Mouse (Mus musculus) layer of hippocampus, postnatal 14 days (tissue): Measurements from ENCODE around the gene Ak9. TPM values are rescaled to one million over a fixed set of nuclear protein-coding genes. Genes with fewer than 3 reads are reported as not detected.

Source experiments
- DNase-seq, 2 experiments: peaks; one replicate each; pipeline ENCODE4 v3.0.0; 2021 to 2022; ENCODE audit warnings: low spot score in 2 of 2, mixed read lengths in 1 of 2
- long read RNA-seq, 2 experiments: library from polyadenylated mRNA; stranded (forward); transcript quantifications; one replicate each; pipeline ENCODE4 v2.0.0; 2021
- total RNA-seq, 2 experiments: library from RNA; stranded (reverse); gene quantifications; 2 replicates each; pipeline ENCODE4 v1.2.3; 2021

Ak9 gene
- under 1 TPM; 0.45 to 0.67 TPM for total RNA-seq
- long read RNA-seq, experiment 1, result 0 reads
- long read RNA-seq, experiment 2, partial matches to known transcripts, result 1 of 3 reads
- long read RNA-seq, experiment 2, other reads (novel, unspliced or antisense), result 2 of 3 reads

GRCm38 (mm10) chr10:41303639-41304444 lies at the start of gene Ak9:
Ak9 (plus strand) TSS chr10:41303980.
- DNase-seq, result peak; percentile 72 to 84

DNA sequence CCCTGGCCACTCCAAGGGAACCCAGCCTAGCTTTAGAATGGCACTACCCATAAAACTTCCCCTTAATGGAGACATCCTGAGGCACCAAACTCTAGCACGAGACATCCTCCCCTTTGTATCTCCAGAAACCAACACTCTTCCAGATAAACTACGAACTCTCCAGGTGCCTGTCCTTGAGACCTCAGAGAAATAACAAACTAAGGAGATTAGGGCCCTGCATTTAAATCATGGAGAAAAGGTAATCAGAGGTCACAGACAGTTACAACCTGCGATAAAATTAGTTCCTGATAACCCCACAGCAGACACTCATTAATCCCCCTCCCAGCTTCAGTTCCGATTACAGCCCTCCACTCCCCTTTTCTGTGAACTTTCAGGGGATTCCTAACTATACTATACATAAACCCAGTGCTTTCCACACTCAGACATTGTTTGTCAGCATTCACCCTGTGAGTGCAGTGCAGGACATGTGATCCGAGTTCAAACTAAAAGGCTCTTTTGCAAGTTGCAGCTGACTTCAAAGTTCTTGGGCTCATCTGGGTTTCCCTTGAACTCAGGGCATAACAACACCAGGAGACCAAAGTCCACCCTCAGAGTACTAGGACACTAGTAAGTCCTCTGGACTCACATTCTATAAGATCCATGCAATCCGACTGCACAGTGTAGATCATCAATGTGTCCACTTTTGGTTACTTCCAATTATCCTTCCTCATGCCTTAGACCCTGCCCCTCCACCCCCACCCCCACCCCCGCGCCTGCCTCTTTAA lies 43.4 kb upstream of the Ak9 start:
- DNase-seq, result no peak

GRCm38 (mm10) chr10:41261218-41261617 lies 42.6 kb upstream of the Ak9 start:
- DNase-seq, result no peak

DNA sequence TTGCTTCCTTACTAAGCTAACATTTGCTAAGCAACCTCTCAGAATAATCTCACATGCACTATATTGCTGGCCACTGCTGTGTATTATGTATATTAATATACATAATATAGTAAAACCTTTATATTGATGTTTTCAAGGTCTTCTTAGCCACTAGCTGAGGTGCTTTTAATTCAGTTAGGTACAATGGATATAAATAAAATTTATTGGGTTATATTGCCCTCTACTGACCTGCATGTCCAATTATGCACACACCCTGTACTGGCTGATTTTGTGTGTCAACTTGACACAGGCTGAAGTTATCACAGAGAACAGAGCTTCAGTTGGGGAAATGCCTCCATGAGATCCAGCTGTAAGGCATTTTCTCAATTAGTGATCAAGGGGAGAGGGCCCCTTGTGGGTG lies 41.9 kb upstream of the Ak9 start:
- DNase-seq, result no peak

DNA sequence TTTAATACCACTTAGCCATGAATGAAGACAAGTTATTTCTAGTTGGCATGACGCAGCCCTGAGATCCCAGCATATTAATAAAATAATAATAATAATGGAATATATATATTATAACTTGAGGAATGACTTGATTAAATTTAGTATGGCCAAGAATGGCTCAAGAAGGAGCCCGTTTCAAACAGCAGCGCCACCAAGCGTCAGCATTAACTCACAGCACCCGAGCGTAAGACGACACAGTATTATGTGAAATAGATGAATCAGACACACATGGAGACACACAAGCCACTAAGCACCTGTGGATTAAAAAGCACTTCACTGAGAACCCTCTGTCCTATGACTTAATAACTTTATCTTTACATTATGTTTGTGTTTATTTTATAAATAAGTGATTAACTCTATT lies 31.9 kb upstream of the Ak9 start:
- peak in 1 of 2 experiments; percentile 22 for DNase-seq

GRCm38 (mm10) chr10:41274871-41275270 lies 28.9 kb upstream of the Ak9 start:
- DNase-seq, result no peak

DNA sequence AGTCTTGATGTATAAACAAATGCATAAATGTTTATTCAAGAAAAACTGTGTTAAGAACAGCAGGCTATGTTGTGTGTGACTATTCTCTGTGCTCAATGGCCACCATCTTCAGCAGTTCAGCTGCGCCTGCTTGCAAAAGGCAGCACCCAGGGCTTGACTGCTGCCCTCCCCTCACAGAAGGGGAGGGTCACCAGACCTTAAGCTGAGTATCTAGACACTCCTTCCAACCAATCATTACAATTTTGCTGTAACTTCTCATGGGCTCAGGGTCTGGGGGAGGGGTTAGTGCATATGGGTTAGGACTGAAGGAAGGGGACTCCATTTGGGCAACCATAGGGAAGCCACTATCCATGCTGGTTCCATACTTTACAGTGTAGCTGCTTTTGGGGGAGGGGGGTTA lies 25.0 kb upstream of the Ak9 start:
- DNase-seq, result no peak

DNA sequence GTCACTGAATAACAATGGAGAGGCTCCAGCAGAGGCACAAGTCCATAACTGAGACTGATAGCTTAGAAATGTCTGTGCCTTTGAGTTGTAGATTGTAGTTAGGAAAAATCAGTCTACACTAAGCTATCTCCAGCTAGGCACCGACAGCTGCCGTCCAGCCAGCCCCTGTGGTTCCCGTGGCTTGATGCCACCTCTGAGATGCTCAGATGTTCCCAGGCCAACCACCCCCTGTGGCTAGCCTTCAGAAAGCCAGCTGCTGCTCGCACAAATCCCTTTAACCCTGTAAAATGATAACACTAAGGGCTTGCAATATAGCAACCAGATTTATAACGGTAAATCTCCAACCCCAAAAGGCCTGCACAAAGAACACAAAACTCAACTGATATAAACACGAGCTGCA lies 23.6 kb upstream of the Ak9 start:
- no peak for DNase-seq

GRCm38 (mm10) chr10:41280796-41281195 lies 23.0 kb upstream of the Ak9 start:
- no peak for DNase-seq

DNA sequence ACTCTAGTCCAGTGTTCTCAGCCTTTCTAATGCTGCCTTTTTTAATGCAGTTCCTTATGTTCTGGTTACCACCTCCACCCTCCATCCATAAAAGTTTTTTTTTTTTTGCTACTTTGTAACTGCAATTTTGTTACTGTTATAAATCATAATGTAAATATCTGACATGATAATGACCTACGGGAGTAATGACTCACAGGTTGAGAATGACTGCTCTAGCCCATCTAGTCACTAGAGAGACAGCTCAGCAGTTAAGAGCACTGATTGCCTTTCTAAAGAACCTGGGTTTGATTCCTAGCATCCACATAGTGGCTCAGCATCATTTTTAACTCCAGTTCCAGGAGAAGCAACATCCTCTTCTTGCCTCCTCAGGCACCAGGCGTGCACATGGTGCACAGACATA lies 21.7 kb upstream of the Ak9 start:
- DNase-seq, result no peak

- no peak for DNase-seq
These were observed 16.2 kb upstream of the Ak9 start for GRCm38 (mm10) chr10:41287618-41288017.

DNA sequence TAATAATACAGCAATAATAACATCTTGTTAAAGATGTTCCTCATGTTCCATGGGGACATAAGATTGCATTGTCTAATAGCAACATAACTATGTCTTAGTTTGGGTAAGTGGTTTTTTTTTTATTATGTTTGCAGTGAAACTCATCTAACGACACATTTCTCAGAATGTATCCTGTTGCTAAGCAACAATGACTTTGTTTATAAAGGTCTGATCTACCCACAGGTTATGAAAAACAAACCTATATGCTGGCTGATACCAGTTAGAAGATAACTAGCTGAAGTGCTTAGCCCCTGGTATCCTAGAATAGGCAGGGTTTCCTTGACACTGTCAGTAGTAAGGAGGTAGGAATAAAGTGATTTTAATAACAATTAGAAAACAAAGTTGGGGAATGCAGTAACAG lies 15.7 kb upstream of the Ak9 start:
- no peak for DNase-seq

GRCm38 (mm10) chr10:41288771-41289415 lies 14.9 kb upstream of the Ak9 start:
- DNase-seq, result peak; percentile 86 to 90

DNA sequence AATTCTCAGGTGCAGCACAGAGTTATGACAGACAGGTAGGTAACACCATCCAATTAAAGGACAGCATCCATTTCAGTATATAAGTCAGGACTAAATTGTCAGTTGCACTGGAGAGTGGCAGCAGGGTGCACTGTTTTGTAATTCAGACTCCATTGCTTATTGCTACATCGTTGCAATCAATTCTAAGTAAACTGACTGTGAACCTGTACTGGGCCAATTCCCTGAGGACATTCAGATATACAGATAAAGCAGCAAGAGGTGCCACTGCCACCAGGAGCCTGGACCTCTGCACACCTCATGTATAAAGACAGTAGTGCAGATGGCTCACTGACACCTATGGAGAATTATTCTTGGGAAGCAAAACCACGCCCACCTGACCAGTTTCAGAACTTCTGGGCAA lies 12.8 kb upstream of the Ak9 start:
- no peak for DNase-seq

GRCm38 (mm10) chr10:41293019-41293418 lies 10.8 kb upstream of the Ak9 start:
- no peak for DNase-seq

- DNase-seq, result no peak
These were observed 9.0 kb upstream of the Ak9 start for GRCm38 (mm10) chr10:41294734-41295133.

- peak; percentile 10 for DNase-seq
These were observed 8.6 kb upstream of the Ak9 start for GRCm38 (mm10) chr10:41295145-41295544.

DNA sequence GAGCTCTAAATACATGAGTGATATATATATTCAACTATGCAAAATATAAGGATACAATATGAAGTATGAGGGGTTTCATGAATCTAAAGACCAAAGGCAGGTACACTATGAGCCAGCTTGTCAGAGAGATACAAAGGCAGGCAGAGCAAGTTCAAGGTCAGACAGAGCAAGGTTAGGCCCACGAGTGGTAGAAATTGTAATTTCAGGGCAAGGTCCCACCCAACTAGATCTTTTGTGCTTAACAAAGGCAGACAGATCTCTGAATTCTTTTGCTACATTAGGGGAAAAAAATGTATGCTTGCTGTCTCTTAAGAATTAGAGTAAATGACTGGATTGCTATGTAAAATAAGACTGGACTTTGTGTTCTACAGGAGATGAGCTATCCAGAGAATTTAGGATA lies 3.6 kb upstream of the Ak9 start:
- no peak for DNase-seq

DNA sequence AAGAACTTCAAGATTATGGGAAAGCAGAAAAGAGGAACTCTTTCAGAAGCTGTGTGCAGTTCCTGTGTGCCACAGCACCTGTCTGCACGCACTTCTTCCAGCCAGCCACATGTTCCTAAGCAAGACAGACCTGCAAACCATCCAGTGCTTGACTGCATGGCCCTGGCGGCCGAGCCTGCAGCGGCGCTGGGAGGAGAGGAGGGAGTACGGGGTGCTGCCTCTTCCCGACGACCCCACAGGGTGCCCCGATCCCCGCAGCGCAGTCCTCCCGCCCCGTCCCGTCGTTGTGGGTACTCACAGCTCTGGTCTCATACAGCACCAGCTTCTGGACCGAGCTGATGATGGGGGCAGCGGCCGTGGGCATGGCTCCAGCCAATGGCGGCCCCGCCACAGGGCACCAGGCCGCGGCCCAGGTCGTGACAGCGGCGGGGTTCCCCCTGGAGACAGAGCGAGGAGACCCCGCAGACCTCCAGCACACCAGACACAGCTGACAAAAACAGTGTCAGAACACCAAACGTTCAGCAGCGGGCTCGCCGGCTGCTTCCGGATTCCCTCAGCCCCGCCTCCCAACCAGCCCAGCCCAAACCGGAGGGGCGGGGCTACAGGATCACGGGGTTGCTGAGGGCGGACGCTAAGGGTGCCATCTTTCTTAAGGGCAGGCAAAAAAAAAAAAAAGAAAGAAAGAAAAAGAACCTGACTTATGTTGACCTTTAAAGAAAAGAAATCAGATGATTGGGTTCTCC lies 920 bp upstream of the Ak9 start, which contains the start of gene Fig4:
Gene Fig4, minus strand, starts transcription at position 572 of the 743 bp plus-strand sequence.
- DNase-seq, result peak; percentile 80 to 88

DNA sequence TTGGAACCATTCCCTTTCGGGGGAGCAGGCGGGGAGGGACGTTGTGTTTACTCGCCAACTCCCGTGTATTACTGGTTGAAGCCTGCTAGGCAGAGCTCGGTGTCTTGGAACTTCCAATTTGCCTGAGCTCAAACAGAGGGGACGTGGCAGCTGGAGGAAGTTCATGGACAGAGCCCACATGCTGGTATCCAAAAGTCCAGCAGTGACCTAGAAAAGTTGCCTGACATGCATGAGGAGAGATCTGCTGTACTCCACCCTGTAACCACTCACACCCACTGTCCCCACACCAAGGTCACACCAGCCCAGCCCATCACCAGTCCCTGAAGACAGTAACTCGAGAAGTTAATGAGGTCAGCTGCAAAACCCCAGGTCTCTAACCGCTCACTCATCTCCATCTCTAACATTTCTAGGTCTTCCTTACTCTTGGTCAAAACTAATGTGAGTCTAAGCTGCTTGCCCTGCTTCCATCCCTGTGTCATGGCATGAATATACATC lies 1.2 kb downstream of the Ak9 start:
- DNase-seq, result no peak

- DNase-seq, result no peak
These were observed 4.4 kb downstream of the Ak9 start for GRCm38 (mm10) chr10:41308205-41308604.
